Mouse (Mus musculus): ENCODE results near the gene Ctnna3. TPM values are rescaled to one million over a fixed set of nuclear protein-coding genes. Genes with fewer than 3 reads are reported as not detected.
"Not testable (repeated sequence)": the region's sequence is repeated elsewhere in the genome, so short reads cannot be mapped to it uniquely, and the experiment has no call there.

Gene Ctnna3
- total RNA-seq, 4 experiments from 2014 or later: 0.52 to 1.9 (median 0.89) TPM

- no peak for DNase-seq
These were observed 1563.0 kb downstream of the Ctnna3 start for GRCm38 (mm10) chr10:64992871-64993270.

- no peak for DNase-seq
These were observed 1583.6 kb downstream of the Ctnna3 start for GRCm38 (mm10) chr10:65013525-65013924.

GRCm38 (mm10) chr10:65022667-65023066 is 1592.8 kb downstream of the Ctnna3 start:
- DNase-seq: no peak

DNA sequence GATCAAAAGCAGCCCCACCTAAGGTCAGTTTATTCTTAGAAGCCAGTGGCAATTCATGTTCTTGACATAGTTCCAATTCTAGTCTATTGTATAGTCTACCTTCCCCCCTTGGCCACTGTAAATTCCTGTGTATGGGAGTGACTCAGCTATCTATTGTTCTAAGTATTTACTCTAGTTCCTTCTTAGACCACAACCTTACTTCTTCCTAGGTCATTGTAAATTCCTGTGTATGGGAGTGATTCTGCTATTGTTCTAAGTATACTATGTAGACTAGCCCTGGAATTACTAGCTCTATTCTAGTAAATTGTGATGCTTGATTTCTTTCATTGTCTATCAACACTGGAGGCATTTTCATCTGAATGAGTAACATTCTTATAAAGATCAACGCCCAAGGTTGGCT is 1603.6 kb downstream of the Ctnna3 start:
- not testable (repeated sequence) for DNase-seq

Other genes starting within 250 kb of the Ctnna3 start
- under 1 TPM in 3 of 4 experiments, not detected in 1; 0.24 to 0.44 (median 0.40) TPM for gene Mypn, start 226.1 kb upstream of the Ctnna3 start, total RNA-seq (2022)
- gene Herc4, start 186.3 kb upstream of the Ctnna3 start, total RNA-seq (2022): 100 to 1,000 TPM; 123 to 182 (median 151) TPM
- 10 to 100 TPM; 14.0 to 21.8 (median 16.9) TPM for gene Sirt1, start 48.4 kb upstream of the Ctnna3 start, total RNA-seq (2022)
- gene Dnajc12, start 47.7 kb upstream of the Ctnna3 start, total RNA-seq (2022): 10 to 100 TPM; 18.1 to 40.9 (median 28.0) TPM
- not detected for gene Gm7075, start 8.3 kb upstream of the Ctnna3 start, total RNA-seq (2022)

All from adrenal gland, adult 8-10 months (tissue).